20 mouse cellular contexts compared by ENCODE assay signal in the genomic region with DNA sequence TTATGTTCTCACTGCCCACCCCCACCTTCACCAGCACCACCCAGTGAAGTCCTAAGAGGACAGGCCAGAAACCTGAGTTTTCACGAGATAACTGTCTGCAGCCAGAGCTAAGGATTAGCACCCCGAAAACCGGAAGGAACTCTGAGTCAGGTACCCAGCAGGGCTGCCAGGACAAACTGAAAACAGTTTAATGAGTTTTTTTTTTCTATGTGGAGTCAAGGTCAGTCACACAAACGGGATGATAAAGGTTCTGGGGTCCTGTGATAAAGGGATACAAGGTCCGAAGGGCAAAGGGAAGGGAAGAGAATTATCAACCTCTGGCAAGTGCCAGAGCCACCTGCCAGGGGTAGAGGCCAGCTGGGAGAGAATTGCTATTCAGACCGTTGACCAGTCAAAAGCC. TPM values are rescaled to one million over a fixed set of nuclear protein-coding genes. Genes with fewer than 3 reads are reported as not detected.
DNase-seq lines count a peak whose midpoint lies in the region; ATAC-seq and TF ChIP-seq lines count a peak whose summit lies in the region.
"Had no signal": no experiment of that assay in that cellular context is flagged by ENCODE, and none has a peak within 500 bp of the region (broad histone marks: within the 10 kb centered on the region; RNA-seq: fewer than 3 reads in every experiment).

No protein-coding gene starts in this region.

- peak; percentile 37 for DNase-seq in adrenal gland, adult 2 months
- DNase-seq in adrenal gland, postnatal 10 days = no peak
- DNase-seq in kidney, adult 18-20 months = peak; percentile 38
- DNase-seq in kidney, postnatal 10 days = no peak
- peak; percentile 63 for DNase-seq in MEL (ENCODE audit: low read depth, low spot score)
- DNase-seq in testis, postnatal 14 days (ENCODE audit: low spot score) = no peak
- DNase-seq in ovary, postnatal 14 days (ENCODE audit: low spot score) = no peak
- DNase-seq: adrenal gland, adult 8-10 months; cerebellum, postnatal 10 days; thymus, postnatal 25 days had no signal

- peaks cover 0 to 3% of the 10 kb centered on the region in 2 experiments; a peak in 1 of 4 replicates for H3K36me3 ChIP-seq in MEL (ENCODE audit: control insufficient read depth in 1 of 2, insufficient read depth in 2 of 2, low read length in 2 of 2)
- no peaks in the 10 kb centered on the region for H3K36me3 ChIP-seq in kidney, embryonic 15.5 days

- no peaks in the 10 kb centered on the region; a peak in 2 of 4 replicates for H3K27me3 ChIP-seq in MEL (ENCODE audit: control insufficient read depth in 1 of 2, insufficient read depth in 2 of 2, low read length in 2 of 2)
- H3K27me3 ChIP-seq in kidney, embryonic 15.5 days = no peaks in the 10 kb centered on the region

- no peak for TF ChIP-seq POLR2A in MEL (IDR thresholded peaks at IDR 0.05; ENCODE audit: control insufficient read depth in 1 of 2, insufficient read depth in 1 of 2, low read depth in 1 of 2, low read length in 2 of 2, poor library complexity in 1 of 2)

- peaks cover 0 to 7% of the 10 kb centered on the region in 2 experiments; a peak in 2 of 4 replicates for H3K4me1 ChIP-seq in MEL (ENCODE audit: control insufficient read depth in 1 of 2, insufficient read depth in 2 of 2, low read length in 2 of 2)
- H3K4me1 ChIP-seq in kidney, embryonic 15.5 days = peaks cover 26% of the 10 kb centered on the region

- H3K9ac ChIP-seq in MEL (ENCODE audit: control insufficient read depth, low read depth, low read length, poor library complexity, severe bottlenecking) = no peak overlapping the region
- H3K9ac ChIP-seq in kidney, embryonic 15.5 days = no peak overlapping the region
- H3K9ac ChIP-seq: liver, embryonic 14.5 days had no signal

- TF ChIP-seq EP300 in MEL (IDR thresholded peaks at IDR 0.05; ENCODE audit: low read depth in 1 of 2, low read length in 2 of 2) = peak in 1 of 2 experiments; percentile 50; a peak in 2 of 4 replicates

- no peaks in the 10 kb centered on the region for H3K9me3 ChIP-seq in MEL (replicated peaks; ENCODE audit: insufficient read depth, low read length)
- H3K9me3 ChIP-seq in kidney, embryonic 15.5 days (replicated peaks) = no peaks in the 10 kb centered on the region

- TF ChIP-seq CTCF in MEL (IDR thresholded peaks at IDR 0.05 in 2 of 3, conservative IDR thresholded peaks at IDR 0.05 in 1 of 3; ENCODE audit: control insufficient read depth in 1 of 3, insufficient read depth in 1 of 3, low read depth in 2 of 3, low read length in 3 of 3, poor library complexity in 1 of 3, severe bottlenecking in 1 of 3) = no peak

- ATAC-seq in kidney, embryonic 15.5 days (replicated peaks; ENCODE audit: low FRiP score) = no peak

- TF ChIP-seq RAD21 in MEL (IDR thresholded peaks at IDR 0.05; ENCODE audit: low read depth, low read length) = no peak

- H3K79me2 ChIP-seq in MEL (ENCODE audit: control insufficient read depth, insufficient read depth, low read length, poor library complexity) = no peaks in the 10 kb centered on the region

- peak overlapping the region in 1 of 2 experiments; percentile 42; a peak in 1 of 4 replicates for H3K4me3 ChIP-seq in MEL (ENCODE audit: control insufficient read depth in 1 of 2, insufficient read depth in 1 of 2, low read depth in 2 of 2, low read length in 2 of 2)
- no peak overlapping the region for H3K4me3 ChIP-seq in kidney, embryonic 15.5 days (replicated peaks)

- WGBS in kidney, embryonic 15.5 days = 43% methylated on average over 6 of the region's 6 CpGs

- no peak overlapping the region for H3K27ac ChIP-seq in MEL (ENCODE audit: control insufficient read depth, low read depth, low read length)
- H3K27ac ChIP-seq in kidney, embryonic 15.5 days = peak overlapping the region; percentile 29
- H3K27ac ChIP-seq: liver, embryonic 14.5 days; macrophage had no signal

- H3K4me2 ChIP-seq in kidney, embryonic 15.5 days = no peak overlapping the region

TF ChIP-seq in MEL, 35 proteins besides CTCF, POLR2A, EP300 and RAD21:
- TF ChIP-seq MAZ (IDR thresholded peaks at IDR 0.05; ENCODE audit: low read depth, low read length) = no peak
- peak; percentile 17; the same call in 1 of the 2 replicates for TF ChIP-seq GATA1 (IDR thresholded peaks at IDR 0.05; ENCODE audit: low read depth, low read length)
- TF ChIP-seq USF1 (IDR thresholded peaks at IDR 0.05; ENCODE audit: low read depth, low read length) = no peak
- no peak for TF ChIP-seq ZKSCAN1 (IDR thresholded peaks at IDR 0.05; ENCODE audit: low read depth, low read length)
- no peak for TF ChIP-seq NELFE (IDR thresholded peaks at IDR 0.05; ENCODE audit: low read depth, low read length)
- TF ChIP-seq MYC (IDR thresholded peaks at IDR 0.05; ENCODE audit: low read depth, low read length) = no peak
- no peak for TF ChIP-seq HCFC1 (IDR thresholded peaks at IDR 0.05; ENCODE audit: low read depth, low read length)
- no peak for TF ChIP-seq MEF2A (IDR thresholded peaks at IDR 0.05; ENCODE audit: extremely low read depth, insufficient replicate concordance, low read depth, low read length, poor library complexity, severe bottlenecking)
- TF ChIP-seq POLR2AphosphoS5 (IDR thresholded peaks at IDR 0.05; ENCODE audit: borderline replicate concordance, low read depth, low read length) = no peak
- no peak for TF ChIP-seq MXI1 (IDR thresholded peaks at IDR 0.05; ENCODE audit: low read depth, low read length)
- no peak for TF ChIP-seq CHD2 (IDR thresholded peaks at IDR 0.05; ENCODE audit: low read length)
- peak; percentile 55; the same call in 1 of the 2 replicates for TF ChIP-seq ZNF384 (IDR thresholded peaks at IDR 0.05; ENCODE audit: low read depth, low read length)
- no peak for TF ChIP-seq UBTF (IDR thresholded peaks at IDR 0.05; ENCODE audit: borderline replicate concordance, insufficient read depth, low read depth, low read length)
- TF ChIP-seq TAL1 (IDR thresholded peaks at IDR 0.05; ENCODE audit: low read length) = no peak
- 0 out of 2 replicates have a peak, but pooled peaks have one; percentile 27 for TF ChIP-seq MYB (IDR thresholded peaks at IDR 0.05; ENCODE audit: low read depth, low read length)
- no peak for TF ChIP-seq USF2 (IDR thresholded peaks at IDR 0.05; ENCODE audit: borderline replicate concordance in 1 of 2, insufficient read depth in 1 of 2, low read depth in 1 of 2, low read length in 2 of 2)
- TF ChIP-seq KAT2A (conservative IDR thresholded peaks at IDR 0.05; ENCODE audit: low read depth, low read length) = no peak
- TF ChIP-seq TCF12 (IDR thresholded peaks at IDR 0.05; ENCODE audit: low read depth, low read length) = peak; percentile 44; the same call in 1 of the 2 replicates
- TF ChIP-seq CHD1 (IDR thresholded peaks at IDR 0.05; ENCODE audit: low read depth, low read length) = no peak
- TF ChIP-seq POLR2AphosphoS2 (IDR thresholded peaks at IDR 0.05; ENCODE audit: low read length) = no peak
- no peak for TF ChIP-seq MAX (IDR thresholded peaks at IDR 0.05; ENCODE audit: low read length)
- no peak for TF ChIP-seq MAFK (IDR thresholded peaks at IDR 0.05; ENCODE audit: borderline replicate concordance, low read depth, low read length)
- no peak for TF ChIP-seq ZC3H11A (IDR thresholded peaks at IDR 0.05; ENCODE audit: low read depth, low read length)
- TF ChIP-seq GABPA (IDR thresholded peaks at IDR 0.05; ENCODE audit: low read depth, low read length) = no peak
- TF ChIP-seq BHLHE40 (IDR thresholded peaks at IDR 0.05; ENCODE audit: borderline replicate concordance, low read depth, low read length) = no peak
- no peak for TF ChIP-seq TBP (IDR thresholded peaks at IDR 0.05; ENCODE audit: low read depth, low read length)
- 0 out of 2 replicates have a peak, but pooled peaks have one; percentile 9 for TF ChIP-seq ETS1 (IDR thresholded peaks at IDR 0.05; ENCODE audit: low read depth, low read length)
- no peak for TF ChIP-seq SMC3 (IDR thresholded peaks at IDR 0.05; ENCODE audit: low read depth, low read length)
- no peak for TF ChIP-seq RCOR1 (IDR thresholded peaks at IDR 0.05; ENCODE audit: low read depth, low read length)
TF ChIP-seq in MEL: peak in this region for 5.

RNA-seq across cellular contexts. Expression of a gene that starts 19.4 kb away (rescaled TPM):
- total RNA-seq in adrenal gland, adult 2 months (2021) = 1,000 to 10,000 TPM; 1,828 to 8,328 TPM
- polyA plus RNA-seq in adrenal gland, adult 2 months (2012; rRNA removed) = 1,650 and 3,116 TPM in 2 replicates
- 1,000 to 10,000 TPM; 2,760 to 3,266 TPM for total RNA-seq in adrenal gland, postnatal 10 days (2021)
- 0.15 and 0.23 TPM in 2 replicates for total RNA-seq in MEL (2012; rRNA removed)
- not detected for polyA plus RNA-seq in MEL (2012; ENCODE audit: insufficient read depth in 1 of 2, insufficient read length in 2 of 2, low read depth in 1 of 2, low replicate concordance in 2 of 2, missing spikeins in 1 of 2)
- polyA plus RNA-seq in kidney, embryonic 15.5 days (2015; fragmentation: Nextera tagmentation; extraction: Ambion mirVana) = 43.5 and 86.9 TPM in 2 replicates
- polyA plus RNA-seq: embryonic facial prominence, embryonic 11.5 days; macrophage had no signal

RNA-seq across cellular contexts. Expression of a gene that starts 23.8 kb away (rescaled TPM):
- 10 to 100 TPM in 1 of 2 experiments, 1 to 10 TPM in 1; 8.4 to 61.8 TPM for total RNA-seq in adrenal gland, adult 2 months (2021)
- 3.9 and 4.4 TPM in 2 replicates for polyA plus RNA-seq in adrenal gland, adult 2 months (2012; rRNA removed)
- total RNA-seq in adrenal gland, postnatal 10 days (2021) = 10 to 100 TPM; 10.8 to 23.5 TPM
- not detected in 2 replicates for total RNA-seq in MEL (2012; rRNA removed)
- polyA plus RNA-seq in MEL (2012; ENCODE audit: insufficient read depth in 1 of 2, insufficient read length in 2 of 2, low read depth in 1 of 2, low replicate concordance in 2 of 2, missing spikeins in 1 of 2) = not detected
- polyA plus RNA-seq in kidney, embryonic 15.5 days (2015; fragmentation: Nextera tagmentation; extraction: Ambion mirVana) = 0.74 and 0.91 TPM in 2 replicates
- polyA plus RNA-seq: embryonic facial prominence, embryonic 11.5 days; macrophage had no signal

RNA-seq across cellular contexts. Expression of a gene that starts 47.7 kb away (rescaled TPM):
- total RNA-seq in adrenal gland, adult 2 months (2021) = not detected
- not detected in 2 replicates for polyA plus RNA-seq in adrenal gland, adult 2 months (2012; rRNA removed)
- not detected for total RNA-seq in adrenal gland, postnatal 10 days (2021)
- not detected in 2 replicates for total RNA-seq in MEL (2012; rRNA removed)
- not detected for polyA plus RNA-seq in MEL (2012; ENCODE audit: insufficient read depth in 1 of 2, insufficient read length in 2 of 2, low read depth in 1 of 2, low replicate concordance in 2 of 2, missing spikeins in 1 of 2)
- 0.09 and 0.19 TPM in 2 replicates for polyA plus RNA-seq in kidney, embryonic 15.5 days (2015; fragmentation: Nextera tagmentation; extraction: Ambion mirVana)
- total RNA-seq: adrenal gland, adult 8-10 months; gastrocnemius, postnatal 4 days; left cerebral cortex, adult 8-10 months had no signal
- polyA plus RNA-seq: embryonic facial prominence, embryonic 11.5 days; frontal cortex, adult 2 months; hindbrain, embryonic 11.5 days; liver, embryonic 14.5 days; macrophage; midbrain, embryonic 16.5 days; neural tube, embryonic 11.5 days had no signal

Comparison
In these comparisons a context has a peak if more than half of its experiments do, and no peak if none do; other contexts are left out.
1. DNase-seq: peak in adrenal gland, adult 2 months (single experiment), kidney, adult 18-20 months (single experiment) and MEL (single experiment); none in adrenal gland, postnatal 10 days (single experiment), kidney, postnatal 10 days (single experiment), testis, postnatal 14 days (single experiment) and ovary, postnatal 14 days (single experiment).
2. RNA of a gene that starts 19.4 kb away (total RNA-seq): 1,828 to 8,328 TPM in adrenal gland, adult 2 months and 2,760 to 3,266 TPM in adrenal gland, postnatal 10 days; 0.15 to 0.23 TPM in MEL; every median in the first group is over 1,000 times any median in the second.